Mouse (Mus musculus): ENCODE data around the gene Myo10. TPM values are rescaled to one million over a fixed set of nuclear protein-coding genes. Genes with fewer than 3 reads are reported as not detected.

Gene Myo10
- polyA plus RNA-seq, 1 experiment: 45.4 TPM

GRCm38 (mm10) chr15:25679616-25680015, 57.3 kb downstream of the Myo10 start:
- no peak overlapping the region for H3K4me3 ChIP-seq (ENCODE audit: insufficient read depth, low read depth, low read length)
- H3K4me1 ChIP-seq (ENCODE audit: control insufficient read depth, insufficient read depth, low read length): peaks cover 7% of the 10 kb centered on the region; the same call in 1 of the 2 replicates
- TF ChIP-seq CTCF (conservative IDR thresholded peaks at IDR 0.05; ENCODE audit: insufficient read depth, insufficient read length, low read depth, low read length) (no peak), POLR2A (IDR thresholded peaks at IDR 0.05; ENCODE audit: low read depth, low read length) (no peak)
- WGBS: 81% methylated on average over 4 of the region's 4 CpGs
- no peak overlapping the region for H3K27ac ChIP-seq (ENCODE audit: insufficient read depth, low read depth, low read length)
- H3K36me3 ChIP-seq (ENCODE audit: control insufficient read depth, insufficient read depth, low read length): no peaks in the 10 kb centered on the region
- H3K27me3 ChIP-seq (replicated peaks; ENCODE audit: control insufficient read depth, insufficient read depth, low read length): no peaks in the 10 kb centered on the region
- no peak for DNase-seq

- WGBS: 66% methylated on average over 10 of the region's 10 CpGs
- Histone ChIP-seq H3K27me3 (replicated peaks; ENCODE audit: control insufficient read depth, insufficient read depth, low read length) (no peaks in the 10 kb centered on the region), H3K36me3 (ENCODE audit: control insufficient read depth, insufficient read depth, low read length) (no peaks in the 10 kb centered on the region), H3K4me3 (ENCODE audit: insufficient read depth, low read depth, low read length) (no peak overlapping the region), H3K27ac (ENCODE audit: insufficient read depth, low read depth, low read length) (no peak overlapping the region), H3K4me1 (ENCODE audit: control insufficient read depth, insufficient read depth, low read length) (peaks cover 13% of the 10 kb centered on the region; the same call in 1 of the 2 replicates)
- no peak for TF ChIP-seq CTCF (conservative IDR thresholded peaks at IDR 0.05; ENCODE audit: insufficient read depth, insufficient read length, low read depth, low read length)
- TF ChIP-seq POLR2A (IDR thresholded peaks at IDR 0.05; ENCODE audit: low read depth, low read length): no peak
- no peak for DNase-seq
Measured at GRCm38 (mm10) chr15:25680269-25680818, 58.0 kb downstream of the Myo10 start.

- Histone ChIP-seq H3K27me3 (replicated peaks; ENCODE audit: control insufficient read depth, insufficient read depth, low read length) (no peaks in the 10 kb centered on the region), H3K36me3 (ENCODE audit: control insufficient read depth, insufficient read depth, low read length) (no peaks in the 10 kb centered on the region), H3K27ac (ENCODE audit: insufficient read depth, low read depth, low read length) (no peak overlapping the region), H3K4me1 (ENCODE audit: control insufficient read depth, insufficient read depth, low read length) (peaks cover 21% of the 10 kb centered on the region; the same call in 1 of the 2 replicates), H3K4me3 (ENCODE audit: insufficient read depth, low read depth, low read length) (no peak overlapping the region)
- WGBS: 60% methylated on average over 13 of the region's 13 CpGs
- no peak for DNase-seq
- TF ChIP-seq CTCF (conservative IDR thresholded peaks at IDR 0.05; ENCODE audit: insufficient read depth, insufficient read length, low read depth, low read length): no peak
- TF ChIP-seq POLR2A (IDR thresholded peaks at IDR 0.05; ENCODE audit: low read depth, low read length): no peak
Measured at GRCm38 (mm10) chr15:25682953-25683507, 60.7 kb downstream of the Myo10 start.

DNA sequence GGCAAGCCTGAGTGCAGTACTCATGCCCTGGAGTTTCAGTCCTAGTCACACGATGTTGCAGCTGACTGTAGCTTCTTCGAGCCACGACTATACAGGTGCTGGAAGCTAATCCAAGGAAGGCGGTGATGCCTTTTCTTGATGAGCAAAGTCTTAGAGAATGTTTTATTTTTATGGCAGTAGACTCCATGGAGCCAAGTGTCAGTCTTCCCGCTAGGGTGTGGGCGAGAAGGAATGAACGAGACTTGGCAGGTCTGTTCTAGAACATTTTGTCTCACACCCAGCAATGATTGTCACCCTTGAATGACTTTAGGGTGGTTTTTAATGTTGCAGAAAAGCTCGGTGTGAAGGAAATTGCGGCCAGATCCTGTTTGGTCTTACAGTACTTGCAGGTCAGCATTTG, 62.9 kb downstream of the Myo10 start:
- H3K4me3 ChIP-seq (ENCODE audit: insufficient read depth, low read depth, low read length): no peak overlapping the region
- TF ChIP-seq CTCF (conservative IDR thresholded peaks at IDR 0.05; ENCODE audit: insufficient read depth, insufficient read length, low read depth, low read length): no peak
- no peak for TF ChIP-seq POLR2A (IDR thresholded peaks at IDR 0.05; ENCODE audit: low read depth, low read length)
- peak; percentile 67 for DNase-seq
- H3K4me1 ChIP-seq (ENCODE audit: control insufficient read depth, insufficient read depth, low read length): peaks cover 32% of the 10 kb centered on the region
- 33% methylated on average over 9 of the region's 9 CpGs for WGBS
- H3K27ac ChIP-seq (ENCODE audit: insufficient read depth, low read depth, low read length): peak overlapping the region; percentile 28
- H3K36me3 ChIP-seq (ENCODE audit: control insufficient read depth, insufficient read depth, low read length): no peaks in the 10 kb centered on the region
- H3K27me3 ChIP-seq (replicated peaks; ENCODE audit: control insufficient read depth, insufficient read depth, low read length): no peaks in the 10 kb centered on the region

DNA sequence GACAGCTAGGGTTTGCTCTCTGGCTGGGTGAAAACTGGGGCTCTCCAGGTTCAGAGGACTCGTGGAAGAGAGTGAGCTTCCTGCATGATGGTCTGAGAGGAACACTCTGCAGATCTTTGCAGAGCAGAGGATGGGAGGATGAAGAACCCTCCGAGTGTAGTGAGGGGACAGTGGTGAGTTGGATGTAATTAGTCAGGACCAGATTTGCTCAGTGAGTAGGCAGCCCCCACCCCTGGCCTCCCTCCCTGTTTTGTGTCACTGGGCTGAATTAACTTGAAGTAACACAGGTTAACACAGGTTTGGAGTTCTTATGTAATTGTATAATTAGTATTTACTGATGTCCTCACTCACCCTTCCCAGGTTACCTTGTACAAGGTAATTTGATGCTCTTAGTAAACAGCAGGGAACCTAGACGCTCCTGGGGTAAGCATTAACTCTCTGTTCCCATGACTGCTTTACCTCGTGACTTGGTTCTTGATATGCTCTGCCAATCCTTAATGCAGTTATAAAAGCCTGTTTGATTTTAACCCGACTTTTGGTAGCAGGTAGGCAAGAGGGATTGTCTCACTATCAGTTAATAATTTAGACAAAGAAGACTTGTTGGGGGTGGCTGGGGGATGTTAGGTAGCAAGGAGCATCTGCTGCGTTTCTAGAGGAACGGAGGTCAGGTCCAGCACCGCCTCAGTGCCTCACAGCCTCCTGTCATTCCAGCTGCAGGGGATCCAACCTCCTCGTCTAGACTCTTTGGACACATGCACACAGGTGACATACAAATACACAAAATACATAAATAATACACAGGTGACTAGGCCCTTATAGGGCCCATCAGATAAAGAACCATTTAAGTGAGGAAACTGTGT, 66.3 kb downstream of the Myo10 start:
- peak overlapping the region; percentile 95 for H3K27ac ChIP-seq (ENCODE audit: insufficient read depth, low read depth, low read length)
- DNase-seq: peak; percentile 95

DNA sequence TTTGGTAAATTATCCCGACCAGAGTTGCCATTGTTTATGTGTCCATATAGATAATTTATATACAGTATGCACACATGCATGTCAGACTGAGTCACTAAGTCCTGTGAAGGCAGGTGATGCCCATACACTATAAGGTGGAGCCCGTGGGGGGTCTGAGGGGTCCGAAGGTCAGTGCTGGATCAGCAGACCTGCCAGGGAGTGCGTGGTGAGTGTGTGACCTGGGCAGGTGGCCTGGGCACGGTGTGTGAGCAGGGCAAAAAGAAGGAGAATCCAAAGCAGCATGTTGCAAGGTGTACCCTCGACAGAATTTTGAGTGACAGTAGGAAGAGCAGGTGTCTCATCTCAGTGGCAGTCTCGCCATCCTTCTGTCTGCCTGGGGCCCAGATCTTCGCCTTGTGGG, 67.2 kb downstream of the Myo10 start:
- Histone ChIP-seq H3K27ac (ENCODE audit: insufficient read depth, low read depth, low read length) (peak overlapping the region; percentile 95), H3K36me3 (ENCODE audit: control insufficient read depth, insufficient read depth, low read length) (no peaks in the 10 kb centered on the region), H3K4me3 (ENCODE audit: insufficient read depth, low read depth, low read length) (no peak overlapping the region), H3K4me1 (ENCODE audit: control insufficient read depth, insufficient read depth, low read length) (peaks cover 59% of the 10 kb centered on the region), H3K27me3 (replicated peaks; ENCODE audit: control insufficient read depth, insufficient read depth, low read length) (no peaks in the 10 kb centered on the region)
- DNase-seq: peak; percentile 84
- no peak for TF ChIP-seq CTCF (conservative IDR thresholded peaks at IDR 0.05; ENCODE audit: insufficient read depth, insufficient read length, low read depth, low read length)
- TF ChIP-seq POLR2A (IDR thresholded peaks at IDR 0.05; ENCODE audit: low read depth, low read length): no peak
- 46% methylated on average over 8 of the region's 8 CpGs for WGBS

More for the DNA sequence above, 66.3 kb downstream of the Myo10 start:
- Histone ChIP-seq H3K4me3 (ENCODE audit: insufficient read depth, low read depth, low read length) (no peak overlapping the region), H3K36me3 (ENCODE audit: control insufficient read depth, insufficient read depth, low read length) (no peaks in the 10 kb centered on the region), H3K27me3 (replicated peaks; ENCODE audit: control insufficient read depth, insufficient read depth, low read length) (no peaks in the 10 kb centered on the region), H3K4me1 (ENCODE audit: control insufficient read depth, insufficient read depth, low read length) (peaks cover 54% of the 10 kb centered on the region)
- TF ChIP-seq POLR2A (IDR thresholded peaks at IDR 0.05; ENCODE audit: low read depth, low read length) (no peak), CTCF (conservative IDR thresholded peaks at IDR 0.05; ENCODE audit: insufficient read depth, insufficient read length, low read depth, low read length) (no peak)
- WGBS: 39% methylated on average over 9 of the region's 9 CpGs

Data from kidney, adult 2 months (tissue).